Mouse (Mus musculus) forebrain, postnatal 0 days (tissue): Measurements from ENCODE around the gene Numbl. TPM values are rescaled to one million over a fixed set of nuclear protein-coding genes. Genes with fewer than 3 reads are reported as not detected.
A peak's percentile ranks its signal among the peaks of the same experiment; 100 is the strongest.

Experiments used
- ATAC-seq: fragments of 200-750 bp; cut with Nextera tagmentation; 2 replicates; pipeline ENCODE4 v1.8.0; 2017; ENCODE audit warnings: mild to moderate bottlenecking, moderate library complexity
- DNase-seq: peaks from one replicate; pipeline ENCODE4 v3.0.0-alpha.2; 2015
- H3K27ac ChIP-seq: fragments of 300-500 bp; sonication (generic); 2 replicates; pipeline ENCODE4 v1.5.1; 2014; ENCODE audit warnings: low read depth, mild to moderate bottlenecking, antibody characterized with exemption, low read length, moderate library complexity, mixed read lengths
- H3K27me3 ChIP-seq: fragments of 300-500 bp; sonication (generic); 2 replicates; pipeline ENCODE4 v1.6.1; 2014; ENCODE audit warnings: mild to moderate bottlenecking, low read length, mixed read lengths; ENCODE audit not compliant: insufficient read depth
- H3K36me3 ChIP-seq: fragments of 300-500 bp; sonication (generic); 2 replicates; pipeline ENCODE4 v1.6.1; 2014; ENCODE audit warnings: mild to moderate bottlenecking, moderate library complexity; ENCODE audit not compliant: insufficient read depth
- H3K4me1 ChIP-seq: fragments of 300-500 bp; sonication (generic); 2 replicates; pipeline ENCODE4 v1.6.1; 2014; ENCODE audit warnings: antibody characterized with exemption; ENCODE audit not compliant: insufficient read depth
- H3K4me2 ChIP-seq: fragments of 300-500 bp; sonication (generic); 2 replicates; pipeline ENCODE4 v1.6.1; 2014; ENCODE audit warnings: low read depth, mild to moderate bottlenecking, moderate library complexity
- H3K4me3 ChIP-seq: fragments of 300-500 bp; sonication (generic); 2 replicates; pipeline ENCODE4 v1.5.1; 2014; ENCODE audit warnings: low read depth, low read length, mixed read lengths
- H3K9ac ChIP-seq: fragments of 300-500 bp; sonication (generic); 2 replicates; pipeline ENCODE4 v1.6.1; 2014; ENCODE audit warnings: mild to moderate bottlenecking
- H3K9me3 ChIP-seq: fragments of 300-500 bp; sonication (generic); 2 replicates; pipeline ENCODE4 v1.6.1; 2016; ENCODE audit warnings: low read length
- CTCF ChIP-seq: sonication (generic); IDR thresholded peaks from 2 replicates; pipeline ENCODE4 v1.5.1; 2016; ENCODE audit warnings: antibody characterized with exemption, control low read depth, low read depth
- WGBS: fragments of 180-500 bp; shearing (Covaris S2); extraction: QIAGEN DNeasy Blood & Tissue Kit; methylation state at CpG from one replicate; pipeline ENCODE4 v1.1.7; 2014; 5-methylcytosine and 5-hydroxymethylcytosine counted together
- polyA plus RNA-seq: library from polyadenylated mRNA; unstranded; fragments of >200 nt; fragmentation: Nextera tagmentation; extraction: Ambion mirVana; gene quantifications from 2 replicates; pipeline ENCODE4 v1.2.1, GENCODE M21; 2015
- total RNA-seq: library from RNA; depleted of rRNA; stranded (reverse); fragments of >200 nt; gene quantifications from 2 replicates; pipeline ENCODE4 v1.2.3, GENCODE M21; 2014; rRNA removed

The Numbl gene
- 81.6 and 86.4 TPM in 2 replicates for total RNA-seq
- polyA plus RNA-seq, result 47.5 and 51.7 TPM in 2 replicates

- WGBS, result 3% methylated on average over 46 of the region's 47 CpGs
- ATAC-seq (peak; percentile 57), DNase-seq (peak; percentile 94)
- Histone ChIP-seq H3K27ac (peak within 1 kb of the TSS; percentile 91), H3K9ac (peak within 1 kb of the TSS; percentile 72), H3K4me2 (peak within 1 kb of the TSS; percentile 81), H3K36me3 (peaks cover 21% of the 10 kb centered on the region), H3K4me3 (peak within 1 kb of the TSS; percentile 87), H3K4me1 (peaks cover 19% of the 10 kb centered on the region; the same call in 1 of the 2 replicates), H3K9me3 (no peaks in the 10 kb centered on the region), H3K27me3 (no peaks in the 10 kb centered on the region)
- no peak for TF ChIP-seq CTCF
These were observed at the start of gene Numbl for GRCm38 (mm10) chr7:27258205-27258899. Gene Numbl (plus strand): TSS chr7:27258433.

- 85% methylated on average over 2 of the region's 2 CpGs for WGBS
- peaks cover 83% of the 10 kb centered on the region for H3K36me3 ChIP-seq
- H3K27ac ChIP-seq, result no peak overlapping the region
These were observed 45.6 kb upstream of the Numbl start for GRCm38 (mm10) chr7:27212626-27213025.

GRCm38 (mm10) chr7:27218586-27218985 lies 39.6 kb upstream of the Numbl start:
- no peak for TF ChIP-seq CTCF
- H3K4me1 ChIP-seq, result no peaks in the 10 kb centered on the region
- H3K4me2 ChIP-seq, result no peak overlapping the region
- 86% methylated on average over 7 of the region's 7 CpGs for WGBS
- no peak overlapping the region for H3K4me3 ChIP-seq
- no peaks in the 10 kb centered on the region for H3K27me3 ChIP-seq
- no peak for ATAC-seq
- no peak overlapping the region for H3K27ac ChIP-seq
- no peaks in the 10 kb centered on the region for H3K9me3 ChIP-seq
- H3K9ac ChIP-seq, result no peak overlapping the region
- H3K36me3 ChIP-seq, result peaks cover 54% of the 10 kb centered on the region
- no peak for DNase-seq

More at GRCm38 (mm10) chr7:27212626-27213025, 45.6 kb upstream of the Numbl start:
- H3K9ac ChIP-seq, result no peak overlapping the region
- no peak overlapping the region for H3K4me2 ChIP-seq
- TF ChIP-seq CTCF, result no peak
- DNase-seq (no peak), ATAC-seq (no peak)
- no peaks in the 10 kb centered on the region for H3K27me3 ChIP-seq
- H3K9me3 ChIP-seq, result no peaks in the 10 kb centered on the region
- H3K4me3 ChIP-seq, result no peak overlapping the region
- no peaks in the 10 kb centered on the region for H3K4me1 ChIP-seq

- no peak overlapping the region for H3K4me2 ChIP-seq
- DNase-seq, result no peak
- H3K9ac ChIP-seq, result no peak overlapping the region
- no peak for ATAC-seq
- peaks cover 51% of the 10 kb centered on the region for H3K36me3 ChIP-seq
- TF ChIP-seq CTCF, result no peak
- no peak overlapping the region for H3K4me3 ChIP-seq
- peaks cover 5% of the 10 kb centered on the region for H3K4me1 ChIP-seq
- no peaks in the 10 kb centered on the region for H3K27me3 ChIP-seq
- no peaks in the 10 kb centered on the region for H3K9me3 ChIP-seq
- H3K27ac ChIP-seq, result no peak overlapping the region
- 89% methylated on average over 11 of the region's 11 CpGs for WGBS
These were observed 38.3 kb upstream of the Numbl start for GRCm38 (mm10) chr7:27219937-27220336.

- DNase-seq, result no peak
- 82% methylated on average over 6 of the region's 6 CpGs for WGBS
These were observed 36.3 kb upstream of the Numbl start for GRCm38 (mm10) chr7:27221939-27222338.

GRCm38 (mm10) chr7:27222538-27222937 lies 35.7 kb upstream of the Numbl start:
- Histone ChIP-seq H3K4me3 (no peak overlapping the region), H3K36me3 (peaks cover 38% of the 10 kb centered on the region), H3K27ac (no peak overlapping the region), H3K4me1 (peaks cover 30% of the 10 kb centered on the region), H3K4me2 (no peak overlapping the region), H3K9ac (no peak overlapping the region), H3K27me3 (no peaks in the 10 kb centered on the region), H3K9me3 (no peaks in the 10 kb centered on the region)
- WGBS, result 85% methylated on average over 1 of the region's 1 CpGs
- DNase-seq (no peak), ATAC-seq (no peak)
- no peak for TF ChIP-seq CTCF

More at GRCm38 (mm10) chr7:27221939-27222338, 36.3 kb upstream of the Numbl start:
- Histone ChIP-seq H3K4me2 (no peak overlapping the region), H3K9me3 (no peaks in the 10 kb centered on the region), H3K36me3 (peaks cover 42% of the 10 kb centered on the region), H3K27ac (no peak overlapping the region), H3K27me3 (no peaks in the 10 kb centered on the region), H3K9ac (no peak overlapping the region), H3K4me1 (peaks cover 25% of the 10 kb centered on the region), H3K4me3 (no peak overlapping the region)
- ATAC-seq, result no peak
- TF ChIP-seq CTCF, result no peak

- Histone ChIP-seq H3K9ac (peak overlapping the region; percentile 41), H3K4me1 (peaks cover 30% of the 10 kb centered on the region), H3K36me3 (peaks cover 19% of the 10 kb centered on the region; the same call in 1 of the 2 replicates), H3K9me3 (no peaks in the 10 kb centered on the region), H3K4me3 (peak overlapping the region; percentile 13), H3K4me2 (peak overlapping the region; percentile 70), H3K27me3 (no peaks in the 10 kb centered on the region), H3K27ac (no peak overlapping the region)
- WGBS, result 75% methylated on average over 11 of the region's 11 CpGs
- DNase-seq (no peak), ATAC-seq (no peak)
- no peak for TF ChIP-seq CTCF
These were observed 33.2 kb upstream of the Numbl start for GRCm38 (mm10) chr7:27224877-27225575.
